Mouse (Mus musculus): Measurements from ENCODE around the gene St6galnac5.

DNA sequence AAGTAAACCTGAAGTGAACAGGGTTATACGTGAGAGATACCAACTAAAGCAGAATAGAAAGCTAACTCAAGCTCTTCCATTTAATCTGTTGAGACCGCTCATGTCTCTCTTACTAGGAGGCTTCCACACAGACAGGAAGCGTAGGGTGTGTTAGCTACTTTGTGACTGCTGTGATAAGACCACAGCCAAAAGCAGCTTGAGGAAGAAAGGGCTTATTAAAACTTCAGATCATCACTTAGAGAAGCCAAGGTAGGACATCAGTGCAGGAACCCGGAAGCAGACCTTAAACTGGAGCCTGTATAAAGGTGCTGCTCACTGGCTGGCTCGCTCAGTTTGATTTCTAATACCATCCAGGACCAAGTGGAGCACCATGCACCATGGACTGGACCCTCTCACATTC, 31.7 kb downstream of the St6galnac5 start:
- no peak for TF ChIP-seq CTCF (conservative IDR thresholded peaks at IDR 0.05; ENCODE audit: low read length)
- TF ChIP-seq POU5F1 (IDR thresholded peaks at IDR 0.05; ENCODE audit: borderline replicate concordance, low read length), result no peak

Data from E14TG2a.4 (cell line).